Mouse (Mus musculus): ENCODE data around the gene Tmem190.

- TF ChIP-seq POLR2A (IDR thresholded peaks at IDR 0.05; ENCODE audit: borderline replicate concordance, extremely low read depth, low read depth, low read length) = no peak
- no peak for TF ChIP-seq CTCF (IDR thresholded peaks at IDR 0.05; ENCODE audit: insufficient read depth, low read length)
These were observed 49.8 kb upstream of the Tmem190 start for GRCm38 (mm10) chr7:4732968-4733392.
